Mouse (Mus musculus): ENCODE measurements around the gene Gpam.

Gene Gpam

DNA sequence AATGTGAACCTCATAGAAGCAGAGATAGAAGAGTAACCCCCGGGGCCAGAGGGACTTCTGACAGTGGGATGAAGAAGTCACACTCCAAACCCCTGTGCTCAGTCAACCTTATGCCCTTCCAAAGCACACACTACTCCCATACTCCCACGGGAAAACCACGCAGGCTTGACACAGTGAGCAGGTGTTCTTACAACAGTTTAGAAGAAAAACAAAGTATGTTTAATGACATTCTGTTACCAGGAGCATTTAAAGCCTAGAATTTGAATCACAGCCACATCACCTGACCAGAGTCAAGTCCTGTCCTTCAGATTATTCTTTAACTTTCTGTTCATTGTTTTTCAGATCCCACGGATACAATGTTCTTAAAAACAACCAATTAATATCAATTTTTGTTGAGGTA lies 30.4 kb downstream of the Gpam start:
- POLR2A ChIA-PET, result no interaction called here
- CTCF ChIA-PET, result no interaction called here

DNA sequence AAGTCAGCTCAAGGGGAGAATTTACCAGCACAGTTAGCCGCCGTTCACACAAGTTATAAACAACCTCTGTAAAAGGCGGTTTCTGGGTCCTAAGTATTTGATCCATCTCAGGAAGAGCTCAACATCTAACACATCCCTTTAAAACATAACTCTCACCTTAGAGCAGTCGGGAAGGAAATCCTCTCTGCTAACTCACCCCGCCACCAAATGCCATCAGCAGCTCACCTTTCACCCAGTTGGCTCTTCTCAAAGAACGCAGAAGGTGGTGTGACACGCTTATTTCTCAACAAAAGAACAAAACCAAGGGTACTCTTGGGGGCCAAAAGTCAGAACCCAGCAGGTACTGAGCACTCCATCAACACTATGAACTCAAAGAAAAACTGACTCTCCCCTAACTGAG lies 31.5 kb downstream of the Gpam start:
- ChIA-PET POLR2A (no interaction called here), CTCF (no interaction called here)

DNA sequence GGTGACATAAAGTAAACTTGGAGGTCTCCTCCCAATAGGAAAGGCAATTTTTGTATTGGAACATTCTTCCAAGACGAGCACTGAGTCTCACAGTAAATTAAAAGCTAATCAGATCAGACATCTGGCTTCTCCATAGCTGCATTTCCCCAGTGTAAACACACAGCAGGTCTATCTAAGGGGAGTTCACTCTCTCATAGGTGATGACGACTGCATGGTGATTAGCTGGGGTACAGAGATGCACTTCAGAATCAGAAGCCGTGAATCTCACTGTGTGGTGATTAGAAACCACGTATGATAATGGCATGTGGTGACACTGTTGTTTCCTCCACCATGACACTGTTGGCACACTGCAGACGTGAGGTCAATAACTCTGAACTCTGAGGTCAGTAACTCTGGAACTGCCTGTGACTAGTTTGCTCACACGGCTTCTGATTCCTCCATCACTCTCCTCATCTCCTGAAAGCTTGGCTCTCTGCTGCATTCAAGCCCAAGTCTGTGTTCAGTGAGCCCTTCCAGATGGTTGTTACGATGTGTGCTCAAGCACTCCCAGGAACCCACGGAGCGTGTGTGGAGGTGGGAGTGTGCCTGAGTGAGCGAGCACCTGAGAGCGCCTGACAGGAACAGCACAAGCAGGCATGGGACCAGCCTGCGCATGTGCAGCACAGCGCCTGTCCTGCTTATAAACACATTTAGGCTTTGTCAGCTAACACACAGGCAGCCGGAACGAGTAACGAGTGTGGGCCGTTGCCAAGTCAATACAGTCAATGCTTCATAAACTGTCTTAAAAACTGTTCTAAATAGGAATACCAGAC lies 35.2 kb downstream of the Gpam start:
- CTCF ChIA-PET, result interaction anchor here in 2 of 4 experiments (0.5 to 1.4 kb wide), 2 partner anchors 107 to 1050 kb away, joined by 3 to 5 read pairs; no protein-coding TSS in a partner anchor
- POLR2A ChIA-PET, result no interaction called here

DNA sequence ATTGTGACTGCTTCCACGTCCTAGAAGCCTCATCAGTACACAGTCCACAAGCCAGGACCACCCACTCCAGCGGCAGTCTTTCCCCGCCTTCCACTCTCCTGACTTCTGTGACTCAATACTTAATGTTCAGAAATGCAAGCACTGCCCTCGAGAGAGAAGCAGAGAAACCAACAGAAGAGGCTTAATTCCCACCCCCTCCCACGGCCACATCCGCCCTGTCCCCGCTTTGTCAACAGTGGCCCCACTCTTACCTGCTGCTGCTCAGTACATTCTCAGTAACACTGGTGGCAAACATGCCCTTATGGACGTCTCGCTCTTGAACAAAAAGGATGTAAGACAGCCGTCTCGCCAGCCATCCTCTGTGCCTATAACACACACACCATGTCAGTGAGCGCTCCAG lies 36.2 kb downstream of the Gpam start:
- CTCF ChIA-PET, result no interaction called here
- POLR2A ChIA-PET, result interaction anchor here in 1 of 4 experiments (0.9 kb wide), 1 partner anchor 13 kb away, joined by 5 read pairs; no protein-coding TSS in a partner anchor

DNA sequence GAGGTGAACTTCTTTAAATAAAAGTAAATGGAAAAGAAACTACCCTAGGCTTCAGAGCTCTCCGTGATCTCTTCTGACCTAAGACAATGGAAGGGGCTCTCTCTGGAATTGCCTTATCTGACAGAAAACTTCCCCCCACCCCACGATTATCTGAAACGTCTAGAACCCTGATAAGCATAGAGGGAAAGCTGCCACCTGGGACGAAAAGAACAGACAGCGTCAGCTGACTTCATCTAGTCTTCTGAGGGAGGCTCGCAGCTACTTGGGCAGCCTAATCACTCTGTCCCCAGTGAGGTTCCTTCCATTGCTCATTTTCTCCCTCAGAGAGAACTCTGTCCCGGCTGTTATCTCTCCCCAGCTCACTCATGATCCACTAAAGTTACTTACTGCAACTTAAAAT lies 36.9 kb downstream of the Gpam start:
- ChIA-PET CTCF (no interaction called here), POLR2A (interaction anchor here in 1 of 4 experiments (0.9 to 1.1 kb wide), 2 partner anchors 9 to 14 kb away, joined by 4 to 5 read pairs; no protein-coding TSS in a partner anchor)

DNA sequence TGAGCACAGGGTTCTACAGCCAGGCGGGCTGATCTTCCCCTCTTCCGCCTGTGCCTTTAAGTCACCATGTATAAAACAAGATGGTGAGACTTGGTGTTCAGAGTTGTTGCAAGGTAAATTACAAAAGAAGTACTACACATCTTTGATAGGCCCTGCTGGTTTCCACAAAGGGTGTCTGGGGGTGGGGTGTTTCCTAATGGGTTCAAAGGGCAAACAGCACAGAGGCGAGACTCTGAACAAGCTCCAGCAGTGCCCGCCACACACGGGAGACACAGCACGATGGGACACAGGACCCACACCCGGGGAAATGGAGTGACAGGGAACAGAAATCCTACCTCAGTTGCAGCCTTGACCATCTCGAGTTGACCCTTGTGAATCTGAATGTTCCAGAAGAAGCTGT lies 39.3 kb downstream of the Gpam start:
- POLR2A ChIA-PET, result interaction anchor here in 1 of 4 experiments (1.5 kb wide), 1 partner anchor 12 kb away, joined by 5 read pairs; no protein-coding TSS in a partner anchor
- CTCF ChIA-PET, result no interaction called here

DNA sequence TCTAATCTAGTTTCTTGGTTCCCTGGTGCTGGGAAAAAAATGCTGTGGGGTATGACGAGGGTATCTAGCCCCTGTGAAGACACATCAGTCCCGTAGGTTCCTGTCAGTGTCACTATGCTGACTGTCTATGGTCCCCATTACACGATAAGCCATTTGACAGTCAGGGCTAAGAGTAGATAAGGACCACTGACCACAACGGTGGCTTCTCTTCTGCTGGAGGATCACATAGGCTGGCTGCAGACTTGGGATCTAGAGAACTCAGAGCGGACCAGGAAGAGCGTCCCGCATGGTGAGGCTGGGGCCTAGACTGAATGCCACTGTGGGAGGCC lies 41.2 kb downstream of the Gpam start:
- CTCF ChIA-PET, result no interaction called here
- POLR2A ChIA-PET, result no interaction called here

DNA sequence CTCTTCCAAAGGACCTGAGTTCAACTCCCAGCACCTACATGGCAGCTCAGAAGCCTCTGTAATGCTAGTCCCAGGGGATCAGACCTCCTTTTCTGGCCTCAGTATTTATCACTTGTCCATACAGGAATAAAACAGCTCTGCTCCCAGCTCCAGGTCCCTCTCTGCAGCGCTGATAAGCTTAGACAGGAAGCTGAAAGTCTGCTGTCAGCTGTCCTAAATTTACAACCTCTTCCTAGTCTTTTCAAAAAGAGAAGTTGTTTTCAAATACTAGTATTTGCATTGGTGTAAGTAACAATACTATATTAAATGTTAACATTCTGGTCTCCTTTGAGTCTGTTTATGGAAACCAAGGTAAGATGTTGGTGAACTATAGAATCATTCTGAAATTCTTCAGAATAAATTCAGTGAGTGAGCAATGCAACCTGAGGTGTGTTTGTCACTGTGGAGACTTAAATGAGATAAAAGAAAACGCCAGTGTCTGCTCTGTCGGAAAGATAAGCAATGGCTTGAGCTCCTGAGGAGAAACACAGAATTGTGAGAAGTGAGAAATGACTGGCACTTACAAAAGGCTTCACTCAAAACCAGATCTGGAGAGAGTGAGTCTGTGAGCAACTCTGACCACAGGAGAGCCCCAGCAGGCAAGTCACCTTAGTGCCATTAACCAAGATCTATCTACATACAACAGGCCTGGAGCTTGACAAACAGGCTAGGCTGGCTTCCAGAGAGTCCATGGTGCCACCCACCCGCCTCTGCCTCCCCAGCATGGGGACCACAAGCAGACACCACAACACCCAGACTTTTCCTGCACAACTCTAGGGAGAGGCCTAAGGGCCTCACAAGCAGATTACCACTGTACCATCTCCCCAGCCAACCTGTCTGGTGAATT lies 41.8 kb downstream of the Gpam start:
- ChIA-PET CTCF (interaction anchor here in 1 of 4 experiments (0.5 kb wide), 1 partner anchor 121 kb away, joined by 6 read pairs; no protein-coding TSS in a partner anchor), POLR2A (interaction anchor here in 1 of 4 experiments (0.6 kb wide), 1 partner anchor 782 kb away, joined by 4 read pairs; no protein-coding TSS in a partner anchor)

DNA sequence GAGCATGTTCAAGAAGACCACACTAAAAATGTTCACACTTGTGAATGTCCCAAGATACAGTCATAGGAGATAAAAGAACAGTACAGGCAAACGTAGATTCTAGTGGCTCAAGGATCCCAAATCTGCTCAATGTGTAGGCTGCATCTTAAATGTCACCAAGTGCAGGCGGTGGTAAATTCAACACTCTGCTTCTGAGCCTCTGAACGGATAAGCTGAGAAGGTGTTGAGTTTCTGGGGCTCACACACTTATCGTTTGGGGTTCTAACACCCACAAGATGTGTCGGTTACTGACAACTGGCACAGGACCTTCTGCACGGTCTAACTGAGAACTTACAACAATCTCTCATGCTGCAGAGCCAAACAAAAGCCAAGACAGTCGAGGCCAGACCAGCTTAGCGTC lies 50.2 kb downstream of the Gpam start:
- CTCF ChIA-PET, result interaction anchor here in 3 of 4 experiments (0.7 to 1.3 kb wide), 3 partner anchors 121 to 719 kb away, joined by 3 to 9 read pairs (median 5); no protein-coding TSS in a partner anchor

DNA sequence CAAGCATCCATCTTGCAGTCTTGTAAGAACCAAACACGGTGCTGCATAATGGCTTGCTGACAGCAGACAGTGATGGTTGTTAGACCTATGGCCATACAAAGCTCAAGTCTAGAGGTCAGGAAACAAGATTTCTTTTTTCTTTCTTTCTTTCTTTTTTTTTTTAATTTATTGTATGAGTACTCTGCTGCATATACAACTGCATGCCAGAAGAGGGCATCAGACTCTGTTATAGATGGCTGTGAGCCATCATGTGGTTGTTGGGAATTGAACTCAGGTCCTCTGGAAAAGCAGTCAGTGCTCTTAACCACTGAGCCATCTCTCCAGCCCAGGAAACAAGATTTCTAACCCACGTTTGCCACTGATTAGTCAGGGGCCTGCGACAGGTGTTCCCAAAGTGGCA lies 54.0 kb downstream of the Gpam start:
- POLR2A ChIA-PET, result interaction anchor here in 1 of 4 experiments (0.5 kb wide), 1 partner anchor 197 kb away, joined by 6 read pairs; no protein-coding TSS in a partner anchor
- CTCF ChIA-PET, result interaction anchor here (1.1 to 2.5 kb wide), 5 partner anchors 12 to 134 kb away, joined by 3 to 11 read pairs (median 6); no protein-coding TSS in a partner anchor

More for the DNA sequence above, 50.2 kb downstream of the Gpam start:
- POLR2A ChIA-PET, result interaction anchor here in 2 of 4 experiments (0.6 to 0.8 kb wide), 2 partner anchors 14 to 256 kb away, joined by 3 read pairs; no protein-coding TSS in a partner anchor

DNA sequence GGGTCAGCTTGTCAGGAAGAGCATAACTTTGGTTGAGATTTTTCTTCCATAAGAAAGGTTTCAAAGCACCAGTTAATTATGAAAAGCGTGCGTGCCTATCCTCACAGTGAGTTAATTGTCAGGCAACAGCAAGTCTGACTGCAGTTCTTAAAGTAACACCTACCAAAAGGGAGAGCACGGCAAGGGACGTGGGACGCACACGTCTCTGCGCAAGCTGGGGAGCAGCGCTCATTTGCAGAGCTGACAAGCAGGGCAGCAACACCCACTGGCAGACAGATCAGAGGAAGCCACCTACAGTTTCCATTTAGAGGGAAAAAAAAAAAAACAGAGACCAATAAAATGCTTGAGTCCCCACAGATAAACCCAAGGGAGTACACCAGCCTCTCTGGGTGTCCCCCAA lies 58.0 kb downstream of the Gpam start:
- POLR2A ChIA-PET, result interaction anchor here in 1 of 4 experiments (0.7 kb wide), 1 partner anchor 993 kb away, joined by 3 read pairs; no protein-coding TSS in a partner anchor
- CTCF ChIA-PET, result no interaction called here

DNA sequence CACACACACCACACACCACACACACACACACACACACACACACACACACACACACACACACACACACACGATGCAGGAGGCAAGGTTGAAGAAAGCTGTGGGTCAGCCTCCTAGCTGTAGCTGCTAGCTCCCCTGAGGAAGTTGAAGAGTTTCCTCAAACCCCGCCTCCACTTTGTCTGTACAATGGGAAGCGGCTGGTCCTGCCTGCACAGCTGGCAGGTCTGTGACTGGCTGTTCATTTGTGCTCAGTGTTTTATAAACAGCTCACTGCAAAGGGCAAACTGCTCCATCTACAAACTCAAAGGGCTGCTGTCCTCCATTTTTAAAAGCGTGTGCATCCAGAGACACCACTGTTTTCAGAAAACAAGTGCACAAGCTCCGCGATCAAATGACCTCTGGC lies 63.8 kb downstream of the Gpam start:
- ChIA-PET CTCF (interaction anchor here (0.6 to 4.5 kb wide), 18 partner anchors 11 to 1447 kb away, joined by 3 to 27 read pairs (median 4); no protein-coding TSS in a partner anchor), POLR2A (interaction anchor here (0.6 to 1.1 kb wide), 8 partner anchors 11 to 1347 kb away, joined by 3 to 7 read pairs (median 3); no protein-coding TSS in a partner anchor)

DNA sequence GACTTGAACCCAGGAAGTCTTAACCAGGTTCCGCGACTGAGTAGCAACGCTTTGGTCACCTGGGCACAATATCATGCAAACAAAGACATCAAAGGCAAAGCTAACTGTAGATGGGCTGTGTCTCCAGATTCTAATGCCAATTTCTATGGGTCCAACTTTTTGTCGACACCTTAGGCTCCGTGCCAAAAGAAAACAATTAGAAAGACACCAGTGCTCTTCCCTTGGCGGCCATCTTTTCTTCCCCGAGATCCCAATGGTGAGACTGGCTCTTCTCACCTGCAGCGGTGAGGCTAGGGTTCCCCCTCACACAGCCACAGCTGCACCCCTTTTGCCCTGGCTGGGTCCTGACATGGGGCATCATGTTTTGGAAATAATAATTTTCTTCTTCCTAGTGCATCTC lies 64.5 kb downstream of the Gpam start:
- CTCF ChIA-PET, result interaction anchor here (0.6 to 4.5 kb wide), 18 partner anchors 12 to 1308 kb away, joined by 3 to 27 read pairs (median 4); no protein-coding TSS in a partner anchor
- POLR2A ChIA-PET, result interaction anchor here in 2 of 4 experiments (0.6 to 1.0 kb wide), 4 partner anchors 15 to 1347 kb away, joined by 3 read pairs; no protein-coding TSS in a partner anchor

DNA sequence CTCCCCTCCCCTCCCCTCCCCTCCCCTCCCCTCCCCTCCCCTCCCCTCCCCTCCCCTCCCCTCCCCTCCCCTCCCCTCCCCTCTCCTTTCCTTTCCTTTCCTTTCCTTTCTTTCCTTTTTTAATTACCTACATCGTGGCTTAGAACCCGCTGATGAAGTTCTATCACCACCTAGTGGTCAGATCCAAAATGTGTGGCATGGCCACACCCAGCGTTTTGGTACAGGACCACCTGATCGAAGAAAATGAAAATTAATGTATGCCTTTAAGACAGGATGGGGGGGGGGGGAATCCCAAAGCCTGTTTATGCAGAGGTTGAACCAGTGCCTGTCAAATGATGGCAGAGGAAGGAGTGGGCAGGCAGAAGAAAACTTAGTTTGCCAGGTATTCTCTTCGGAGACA lies 65.1 kb downstream of the Gpam start:
- ChIA-PET POLR2A (interaction anchor here in 2 of 4 experiments (0.6 to 0.7 kb wide), 2 partner anchors 118 to 445 kb away, joined by 3 read pairs; no protein-coding TSS in a partner anchor), CTCF (interaction anchor here (0.6 to 4.5 kb wide), 17 partner anchors 82 to 1308 kb away, joined by 3 to 27 read pairs (median 5); partner anchors contain the start of gene Adra2a (in 1 of the 4))

DNA sequence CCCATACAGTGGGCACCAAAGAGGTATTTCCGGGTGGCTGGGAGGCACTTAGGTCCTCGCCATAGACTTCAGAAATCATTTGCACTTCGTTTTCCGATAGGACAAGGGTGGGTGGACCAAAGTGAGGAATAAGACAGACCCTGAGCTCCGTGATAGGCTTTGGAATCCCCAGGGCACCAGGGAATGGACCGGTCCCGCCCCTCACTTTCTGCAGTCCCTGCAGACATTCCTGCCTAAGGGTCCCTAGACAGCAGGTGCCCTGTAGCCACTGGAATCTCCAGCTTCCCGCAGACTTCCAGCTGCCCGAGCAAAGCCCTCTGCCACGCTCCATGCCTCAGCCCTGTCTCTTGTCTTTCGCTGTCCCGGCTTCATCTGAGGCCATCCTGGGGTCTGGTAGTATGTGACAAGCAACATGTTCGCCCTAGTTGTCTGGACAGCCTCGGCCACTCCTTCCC lies 65.6 kb downstream of the Gpam start:
- CTCF ChIA-PET, result interaction anchor here (0.6 to 4.5 kb wide), 34 partner anchors 12 to 1308 kb away, joined by 3 to 27 read pairs (median 4); partner anchors contain the start of gene Adra2a (in 1 of the 4)

DNA sequence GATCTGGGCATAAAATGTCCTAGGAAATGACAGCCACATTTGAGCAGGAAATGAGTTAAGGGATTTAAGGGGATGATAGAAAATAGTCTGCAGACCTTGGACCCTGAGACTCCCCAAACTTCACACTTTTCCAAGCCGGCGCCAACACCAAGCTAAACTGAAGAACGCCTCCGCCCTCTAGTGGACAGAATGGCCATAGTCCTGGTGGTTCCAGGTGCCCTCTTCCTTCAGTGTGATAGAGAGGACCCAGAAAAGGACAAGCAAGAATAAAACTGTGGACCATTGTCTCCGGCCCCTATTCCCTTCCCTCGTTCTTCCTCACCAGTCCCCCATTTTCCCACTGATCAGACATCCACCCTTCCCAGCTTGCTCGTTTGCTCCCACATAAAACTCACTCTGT lies 66.1 kb downstream of the Gpam start:
- ChIA-PET POLR2A (interaction anchor here in 3 of 4 experiments (0.6 to 1.6 kb wide), 6 partner anchors 39 to 1464 kb away, joined by 3 to 6 read pairs (median 4); no protein-coding TSS in a partner anchor), CTCF (interaction anchor here (0.6 to 4.5 kb wide), 37 partner anchors 12 to 1308 kb away, joined by 3 to 27 read pairs (median 4); partner anchors contain the start of gene Adra2a (in 1 of the 4))

More for the DNA sequence above, 65.6 kb downstream of the Gpam start:
- POLR2A ChIA-PET, result interaction anchor here in 3 of 4 experiments (0.7 to 1.6 kb wide), 4 partner anchors 38 to 1464 kb away, joined by 3 to 6 read pairs (median 4); no protein-coding TSS in a partner anchor

DNA sequence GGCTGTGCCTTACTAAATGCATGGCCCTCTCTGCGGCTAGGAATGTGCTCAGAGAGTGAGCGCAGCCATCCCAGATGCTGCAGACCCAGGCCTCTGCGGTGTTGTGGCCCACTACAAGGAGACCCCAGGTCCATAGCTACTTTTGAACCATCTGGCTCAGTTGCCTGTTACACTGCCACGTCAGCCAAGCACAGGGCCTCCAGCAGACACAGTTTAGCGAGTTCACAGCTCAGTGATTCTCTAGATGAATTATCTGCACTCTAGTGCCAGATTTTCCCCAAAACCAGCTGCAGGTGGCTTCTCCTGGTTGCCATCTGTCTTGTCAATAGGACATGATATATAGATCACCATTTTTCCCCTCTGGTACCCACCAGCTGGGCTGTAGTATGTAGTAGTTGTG lies 69.6 kb downstream of the Gpam start:
- POLR2A ChIA-PET, result no interaction called here
- CTCF ChIA-PET, result no interaction called here

DNA sequence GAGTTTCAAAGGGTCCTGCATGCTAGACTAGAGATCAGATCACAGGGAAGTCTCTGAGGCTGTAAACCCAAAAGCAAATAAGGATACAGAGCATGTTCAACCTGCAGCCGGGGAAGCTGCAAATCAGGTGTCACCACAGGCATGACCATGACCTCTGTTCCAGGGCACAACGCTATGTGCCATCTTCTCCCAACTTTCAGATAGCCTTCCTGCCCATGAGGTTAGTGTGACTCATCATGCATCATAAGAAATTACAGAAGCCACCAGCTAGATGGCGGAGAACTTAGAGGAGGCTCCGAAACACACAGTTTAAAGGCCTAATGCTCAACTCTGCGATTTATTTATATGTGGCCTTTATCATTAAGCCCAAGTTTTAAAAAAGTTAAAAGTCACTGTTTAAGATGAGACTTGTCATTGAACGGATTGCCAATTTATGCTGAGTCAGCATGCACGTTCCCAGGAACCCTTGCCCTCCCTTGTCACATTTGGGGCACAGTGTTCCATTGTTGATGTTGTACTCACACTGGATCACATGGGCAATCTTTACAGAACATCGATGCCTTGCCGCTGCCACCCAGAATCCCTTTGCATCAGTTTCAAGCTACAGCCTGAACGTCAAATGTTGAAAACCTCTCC lies 71.3 kb downstream of the Gpam start:
- ChIA-PET CTCF (no interaction called here), POLR2A (no interaction called here)

Data from embryonic stem cell, embryonic (primary cell).